ENCODE assay signal across 8 mouse cellular contexts in genomic region chr16:34700165-34700827, GRCm38 (mm10). TPM values are rescaled to one million over a fixed set of nuclear protein-coding genes. Genes with fewer than 3 reads are reported as not detected.
DNase-seq lines count a peak whose midpoint lies in the region; ATAC-seq lines count a peak whose summit lies in the region.

No protein-coding gene starts in this region.

- no peaks in the 10 kb centered on the region for H3K4me1 ChIP-seq in embryonic facial prominence, embryonic 14.5 days (ENCODE audit: control insufficient read depth, insufficient read depth, low read length)
- 0 out of 2 replicates have a peak, but pooled peaks cover 8% of the 10 kb centered on the region for H3K4me1 ChIP-seq in limb, embryonic 12.5 days (replicated peaks)
- H3K4me1 ChIP-seq in midbrain, embryonic 15.5 days = no peaks in the 10 kb centered on the region

- peak; percentile 86 for ATAC-seq in embryonic facial prominence, embryonic 14.5 days (ENCODE audit: low read depth)
- ATAC-seq in limb, embryonic 12.5 days (ENCODE audit: insufficient number of reproducible peaks, insufficient read depth, low FRiP score, low TSS enrichment, low read depth) = 0 out of 2 replicates have a peak, but pooled peaks have one; percentile 37
- ATAC-seq in midbrain, embryonic 15.5 days (replicated peaks) = peak; percentile 77

- peak; percentile 96 for DNase-seq in 3T3-L1 (ENCODE audit: low read depth, low spot score)
- DNase-seq in adrenal gland, postnatal 36 days = peak; percentile 69 to 82
- DNase-seq in embryonic facial prominence, embryonic 14.5 days (ENCODE audit: low spot score) = peak; percentile 90
- DNase-seq in heart, adult 9 months (ENCODE audit: low spot score in 2 of 2) = peak; percentile 26 to 68
- peak; percentile 60 to 84 for DNase-seq in kidney, adult 8-10 months
- DNase-seq in spleen, postnatal 14 days (ENCODE audit: low spot score in 2 of 2) = peak; percentile 12 to 32

- H3K9me3 ChIP-seq in embryonic facial prominence, embryonic 14.5 days (ENCODE audit: control insufficient read depth, low read length) = no peaks in the 10 kb centered on the region
- H3K9me3 ChIP-seq in limb, embryonic 12.5 days = no peaks in the 10 kb centered on the region
- H3K9me3 ChIP-seq in midbrain, embryonic 15.5 days = no peaks in the 10 kb centered on the region

- H3K4me2 ChIP-seq in embryonic facial prominence, embryonic 14.5 days (ENCODE audit: low read depth, low read length) = no peak overlapping the region
- H3K4me2 ChIP-seq in limb, embryonic 12.5 days = no peak overlapping the region
- H3K4me2 ChIP-seq in midbrain, embryonic 15.5 days = no peak overlapping the region

- H3K27ac ChIP-seq in embryonic facial prominence, embryonic 14.5 days (replicated peaks; ENCODE audit: low read depth, low read length) = no peak overlapping the region
- no peak overlapping the region for H3K27ac ChIP-seq in limb, embryonic 12.5 days
- H3K27ac ChIP-seq in midbrain, embryonic 15.5 days = no peak overlapping the region

- H3K9ac ChIP-seq in embryonic facial prominence, embryonic 14.5 days (ENCODE audit: low read depth, low read length) = no peak overlapping the region
- no peak overlapping the region for H3K9ac ChIP-seq in limb, embryonic 12.5 days (replicated peaks)
- H3K9ac ChIP-seq in midbrain, embryonic 15.5 days = no peak overlapping the region

- H3K36me3 ChIP-seq in embryonic facial prominence, embryonic 14.5 days (ENCODE audit: control insufficient read depth, insufficient read depth, low read length) = peaks cover 27% of the 10 kb centered on the region
- H3K36me3 ChIP-seq in limb, embryonic 12.5 days = peaks cover 29% of the 10 kb centered on the region
- no peaks in the 10 kb centered on the region; the same call in 1 of the 2 replicates for H3K36me3 ChIP-seq in midbrain, embryonic 15.5 days (replicated peaks)

- 17% methylated on average over 7 of the region's 7 CpGs for WGBS in embryonic facial prominence, embryonic 14.5 days
- 26% methylated on average over 7 of the region's 7 CpGs for WGBS in limb, embryonic 12.5 days
- 21% methylated on average over 7 of the region's 7 CpGs for WGBS in midbrain, embryonic 15.5 days

- H3K27me3 ChIP-seq in embryonic facial prominence, embryonic 14.5 days (replicated peaks; ENCODE audit: control insufficient read depth, insufficient read depth, low read length) = no peaks in the 10 kb centered on the region
- H3K27me3 ChIP-seq in limb, embryonic 12.5 days = no peaks in the 10 kb centered on the region
- no peaks in the 10 kb centered on the region for H3K27me3 ChIP-seq in midbrain, embryonic 15.5 days (replicated peaks)

- no peak overlapping the region for H3K4me3 ChIP-seq in embryonic facial prominence, embryonic 14.5 days (ENCODE audit: low read depth, low read length)
- no peak overlapping the region for H3K4me3 ChIP-seq in limb, embryonic 12.5 days (replicated peaks)
- no peak overlapping the region for H3K4me3 ChIP-seq in midbrain, embryonic 15.5 days

RNA-seq across cellular contexts. Expression of gene Ccdc14, which starts 9.9 kb away (rescaled TPM):
- 1 to 10 TPM; 2.3 to 2.7 TPM for total RNA-seq in adrenal gland, postnatal 36 days (2021)
- polyA plus RNA-seq in embryonic facial prominence, embryonic 14.5 days (2014; fragmentation: Nextera tagmentation; extraction: Ambion mirVana) = 5.9 and 7.5 TPM in 2 replicates
- 8.6 and 10.1 TPM in 2 replicates for polyA plus RNA-seq in limb, embryonic 12.5 days (2016; fragmentation: Nextera tagmentation; extraction: Ambion mirVana)
- 3.5 and 4.0 TPM in 2 replicates for polyA plus RNA-seq in midbrain, embryonic 15.5 days (2015; fragmentation: Nextera tagmentation; extraction: Ambion mirVana)

RNA-seq across cellular contexts. Expression of gene Mylk, which starts 44.7 kb away (rescaled TPM):
- total RNA-seq in adrenal gland, postnatal 36 days (2021) = 10 to 100 TPM; 37.8 to 45.8 TPM
- 15.5 and 18.1 TPM in 2 replicates for polyA plus RNA-seq in embryonic facial prominence, embryonic 14.5 days (2014; fragmentation: Nextera tagmentation; extraction: Ambion mirVana)
- polyA plus RNA-seq in limb, embryonic 12.5 days (2016; fragmentation: Nextera tagmentation; extraction: Ambion mirVana) = 4.7 and 5.6 TPM in 2 replicates
- 4.1 and 4.9 TPM in 2 replicates for polyA plus RNA-seq in midbrain, embryonic 15.5 days (2015; fragmentation: Nextera tagmentation; extraction: Ambion mirVana)

RNA-seq across cellular contexts. Expression of gene Ropn1, which starts 50.6 kb away (rescaled TPM):
- not detected for total RNA-seq in adrenal gland, postnatal 36 days (2021)
- not detected in 2 replicates for polyA plus RNA-seq in embryonic facial prominence, embryonic 14.5 days (2014; fragmentation: Nextera tagmentation; extraction: Ambion mirVana)
- 0.24 TPM in 1 of 2 replicates, not detected in the other for polyA plus RNA-seq in limb, embryonic 12.5 days (2016; fragmentation: Nextera tagmentation; extraction: Ambion mirVana)
- not detected in 2 replicates for polyA plus RNA-seq in midbrain, embryonic 15.5 days (2015; fragmentation: Nextera tagmentation; extraction: Ambion mirVana)

Comparison
In these comparisons a context has a peak if more than half of its experiments do, and no peak if none do; other contexts are left out.
1. DNase-seq: peak in every context shown above with its lines; median percentile 96 in 3T3-L1; 90 in embryonic facial prominence, embryonic 14.5 days; 76 in adrenal gland, postnatal 36 days; 72 in kidney, adult 8-10 months; 47 in heart, adult 9 months; 22 in spleen, postnatal 14 days.